Mouse (Mus musculus) cerebellum, adult 18-20 months (tissue): Measurements from ENCODE around the gene Slfn2.

Experiments used
- DNase-seq, 2 experiments: peaks; one replicate each; pipeline ENCODE4 v3.0.0; 2021

Slfn2 gene

DNA sequence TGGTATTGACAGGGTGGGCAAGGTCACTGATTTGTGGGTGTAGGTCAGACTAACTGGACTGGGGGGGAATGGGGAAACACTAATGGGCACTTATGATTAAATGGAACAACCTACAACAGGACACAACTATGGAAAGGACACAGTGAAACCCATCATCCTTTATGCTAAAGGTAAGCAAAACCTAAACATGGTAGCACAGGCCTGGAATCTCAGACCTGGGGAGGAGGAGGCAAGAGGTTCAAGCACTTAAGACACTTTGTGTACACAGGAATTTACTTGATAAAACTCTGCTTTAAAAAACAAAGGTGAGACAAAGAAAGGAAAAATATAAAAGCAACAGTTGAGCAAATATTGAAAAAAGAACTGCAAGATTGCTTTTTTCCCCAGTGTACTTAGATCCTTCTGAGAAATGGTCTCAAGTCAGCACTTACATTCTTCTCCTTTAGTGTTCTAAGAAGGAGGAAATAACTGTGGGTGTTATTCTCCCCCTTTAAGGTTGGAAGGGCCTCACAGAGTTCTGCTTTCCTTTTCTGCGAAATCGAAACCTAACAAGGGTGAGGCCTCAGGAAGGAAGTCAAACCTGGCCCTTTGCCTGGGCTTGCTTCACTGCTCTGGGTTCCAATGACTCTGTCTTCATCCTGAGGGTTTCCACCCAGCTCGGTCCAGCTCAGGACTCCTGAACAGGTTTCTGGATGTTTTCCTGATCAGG is 13.0 kb downstream of the Slfn2 start:
- no peak for DNase-seq

DNA sequence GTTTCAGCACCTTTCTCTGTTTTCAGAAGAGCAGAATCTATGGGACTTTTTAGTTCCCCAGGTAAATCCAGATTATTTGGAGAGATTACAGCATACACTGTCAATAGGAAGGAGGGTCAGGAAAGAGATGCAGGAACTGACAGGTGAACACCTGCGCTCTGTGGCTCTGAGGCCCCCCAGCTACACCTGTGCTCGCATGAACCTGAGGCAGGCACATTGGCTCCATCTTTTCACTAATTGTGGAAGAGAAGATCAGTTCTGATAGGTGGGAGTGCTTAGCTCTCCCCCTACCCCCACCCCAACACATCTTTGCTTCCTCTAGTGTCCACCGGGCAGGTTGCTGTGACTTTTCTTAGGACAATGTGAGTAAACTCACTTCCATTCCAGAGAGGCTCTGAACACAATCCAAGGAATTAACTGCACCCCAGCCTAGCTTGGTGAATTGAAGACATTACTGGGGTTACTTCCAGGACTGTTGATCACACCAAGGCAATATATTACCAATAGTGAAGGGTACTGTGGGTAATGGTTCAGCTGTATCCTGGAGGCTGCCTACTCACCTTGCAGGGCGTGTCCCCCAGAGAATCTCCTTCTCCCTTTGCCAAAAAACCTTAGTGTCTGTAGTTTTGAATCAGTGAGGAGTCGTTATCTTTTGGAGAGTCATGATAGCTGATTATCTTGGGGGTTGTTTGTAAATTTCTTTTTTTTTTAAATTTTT is 13.7 kb downstream of the Slfn2 start:
- no peak for DNase-seq

DNA sequence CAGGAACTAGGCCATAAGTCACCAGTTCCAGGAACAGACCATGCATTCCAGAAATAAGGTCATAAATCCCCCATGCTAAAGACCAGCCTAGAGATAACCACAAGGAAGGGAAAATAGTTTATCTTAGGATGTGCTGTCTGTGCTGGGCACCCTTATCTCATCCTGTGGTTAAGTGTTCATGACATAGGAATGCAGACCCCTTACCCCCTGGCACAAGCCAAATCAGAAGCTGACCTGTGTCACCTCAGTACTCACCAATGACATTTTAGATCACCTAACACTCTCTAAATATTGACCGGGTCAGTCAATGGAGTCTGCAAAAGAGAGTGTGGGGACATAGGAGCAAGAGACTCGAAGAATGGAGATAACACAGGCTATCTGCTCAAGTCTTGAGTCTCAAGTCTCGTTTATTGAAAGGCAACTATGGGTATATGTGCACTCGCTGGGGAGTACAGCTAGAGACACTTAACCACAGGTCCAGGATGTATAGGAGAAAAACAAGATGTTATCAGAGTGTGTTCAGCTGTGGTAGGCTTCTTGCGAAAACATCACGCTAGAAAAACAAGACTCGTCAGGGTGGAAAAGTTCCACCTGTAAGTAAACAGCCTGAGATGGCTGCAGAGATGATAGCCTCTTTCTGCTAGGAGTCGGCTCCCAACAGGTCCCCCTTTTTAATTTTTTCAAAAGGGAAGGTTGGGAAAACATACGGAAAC is 14.7 kb downstream of the Slfn2 start:
- DNase-seq: no peak

DNA sequence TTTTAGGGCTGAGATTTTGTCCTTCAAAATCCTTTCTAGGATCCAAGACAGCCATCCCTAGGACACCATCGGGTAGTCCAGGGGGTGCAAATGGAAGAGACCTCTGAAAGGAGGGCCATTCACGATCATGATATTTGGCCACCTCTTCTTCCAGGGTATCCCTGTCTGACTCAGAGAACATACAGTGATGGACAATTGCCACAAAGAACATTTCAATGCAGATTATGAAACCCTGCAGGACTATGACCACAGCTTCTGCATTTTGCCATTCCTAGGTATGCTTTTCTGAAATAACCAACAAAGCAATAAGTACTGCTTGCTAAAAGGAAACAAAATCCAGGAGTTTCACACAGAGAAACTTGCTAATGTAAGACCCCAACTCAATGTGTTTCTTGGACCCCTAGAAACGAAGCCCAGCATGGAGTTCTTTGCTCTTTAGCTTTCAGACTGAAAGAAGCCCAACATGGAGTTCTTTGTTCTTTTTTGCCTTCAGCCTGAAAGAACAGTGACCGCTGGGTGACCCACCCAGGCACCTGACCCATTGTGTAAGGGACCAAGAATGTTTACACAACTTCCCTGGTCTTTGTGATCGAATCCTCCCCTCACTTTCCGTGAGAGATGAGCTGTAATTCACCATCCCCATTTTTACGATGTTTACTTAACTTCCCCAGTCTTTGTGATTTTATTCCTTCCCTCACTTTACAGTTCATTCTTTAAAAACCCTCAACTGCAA is 18.0 kb downstream of the Slfn2 start:
- DNase-seq: no peak

DNA sequence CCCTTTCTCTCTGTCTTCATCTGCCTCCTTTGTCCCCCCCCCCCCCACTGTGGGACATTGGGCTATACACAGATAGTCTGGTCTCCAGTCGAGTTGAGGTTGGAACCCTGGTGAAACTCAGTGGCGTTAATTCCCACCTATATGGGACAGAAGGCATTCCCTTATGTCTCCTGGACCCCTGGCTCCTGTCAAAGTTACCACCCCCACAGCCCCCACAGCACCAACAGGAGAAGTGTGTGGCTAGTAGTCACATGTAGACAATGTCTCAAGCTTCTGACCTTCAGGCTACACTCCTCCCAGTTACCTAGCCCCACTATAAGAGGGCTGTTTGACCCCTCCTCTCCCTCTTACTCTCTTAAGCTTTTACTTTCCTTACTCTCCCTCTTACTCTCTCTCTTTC is 19.2 kb downstream of the Slfn2 start:
- DNase-seq: no peak

DNA sequence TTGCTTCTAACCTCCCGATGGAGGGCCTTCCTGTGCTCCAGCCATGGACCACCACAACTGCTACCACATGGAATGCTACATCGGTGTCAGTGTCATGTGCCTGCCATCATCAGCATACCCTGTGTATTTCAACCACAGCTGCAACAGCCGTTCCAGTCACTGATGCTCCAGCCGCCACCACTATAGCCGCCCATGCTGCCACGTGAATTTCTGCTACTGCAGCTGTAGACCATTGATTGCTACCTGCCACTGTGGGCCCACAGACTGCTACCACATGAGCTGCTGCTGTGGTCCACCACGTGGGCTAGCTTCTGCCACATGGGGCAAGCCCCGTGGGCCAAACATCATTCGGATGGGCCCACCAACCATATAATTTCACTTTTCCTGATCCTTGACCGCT is 19.8 kb downstream of the Slfn2 start:
- DNase-seq: no peak

DNA sequence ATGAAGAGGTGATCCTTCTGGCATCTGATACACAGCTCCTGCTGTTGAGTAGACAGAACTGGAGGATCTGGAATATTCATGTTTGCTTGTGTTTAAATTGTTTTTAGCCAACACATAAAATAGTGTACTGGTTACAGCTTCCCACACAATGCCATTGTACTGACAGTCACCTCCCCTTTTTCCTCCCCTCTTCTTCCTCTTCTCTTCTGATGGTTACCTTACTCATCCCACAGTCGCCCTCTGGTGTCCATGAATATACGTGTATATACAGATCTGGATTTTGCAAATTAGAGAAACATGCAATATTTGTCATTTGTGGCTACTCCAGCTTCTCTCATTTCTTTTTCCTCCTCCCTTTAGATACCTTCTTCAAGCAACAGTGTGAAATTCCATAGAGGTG is 50.2 kb downstream of the Slfn2 start:
- DNase-seq: no peak

DNA sequence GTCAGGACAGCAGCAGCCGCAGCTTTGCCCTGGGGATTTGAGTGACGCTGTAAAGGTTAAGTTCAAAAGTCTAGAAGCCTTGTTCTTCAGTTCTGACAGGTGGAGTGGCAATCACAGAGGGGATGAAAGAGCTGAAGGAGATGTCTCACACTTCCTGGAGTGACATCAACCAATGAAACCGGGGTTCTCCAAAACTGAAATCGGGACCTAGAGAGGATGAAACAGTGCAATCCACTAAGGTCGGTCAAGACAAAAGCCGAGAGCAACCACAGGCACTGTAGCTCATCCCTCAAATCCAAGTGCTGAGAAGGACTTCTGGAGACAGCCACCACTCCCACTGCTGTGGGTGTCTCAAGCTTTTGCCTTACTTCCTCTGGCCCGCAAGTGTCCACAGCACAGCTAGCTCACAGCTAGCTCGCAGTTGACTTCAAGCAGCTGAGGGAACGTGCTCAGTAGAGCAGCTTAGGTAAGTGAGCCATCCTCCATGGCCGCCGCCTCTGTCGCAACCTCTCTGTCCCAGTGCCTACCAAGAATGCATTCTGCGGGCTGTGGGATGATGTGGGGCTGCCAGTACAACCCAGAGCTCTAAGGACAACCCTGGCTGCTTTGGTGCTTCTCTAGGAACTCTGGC is 51.8 kb downstream of the Slfn2 start, which contains the start of gene Slfn1:
Gene Slfn1 (plus strand): TSS at position 253 of the 631 bp plus-strand sequence.
- no peak for DNase-seq

DNA sequence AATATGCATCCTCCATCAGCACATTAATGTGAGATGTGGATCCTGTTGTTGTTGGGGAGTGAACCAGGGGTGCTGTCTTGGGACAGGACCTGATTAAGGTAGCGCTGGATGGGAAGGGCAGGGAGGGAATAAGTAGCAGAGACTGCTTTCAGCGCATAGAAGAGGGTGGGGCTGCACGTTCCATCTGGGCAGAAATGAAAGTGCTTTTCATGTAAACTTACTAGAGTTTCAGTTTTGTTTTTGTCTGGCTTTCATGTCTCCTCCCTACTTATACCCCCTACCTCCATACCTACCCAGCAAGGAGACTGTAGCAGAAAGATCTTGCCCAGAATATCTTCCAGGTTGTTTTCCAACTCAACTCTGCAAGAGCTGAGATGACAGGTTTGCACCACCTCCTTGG is 53.1 kb downstream of the Slfn2 start:
- no peak for DNase-seq
